In genomic region chr6:51460021-51460360, GRCm38 (mm10) we compare ENCODE assay signal across 16 mouse cellular contexts. TPM values are rescaled to one million over a fixed set of nuclear protein-coding genes. Genes with fewer than 3 reads are reported as not detected.
DNase-seq lines count a peak whose midpoint lies in the region; ATAC-seq and TF ChIP-seq lines count a peak whose summit lies in the region.
"Had no signal": no experiment of that assay in that cellular context is flagged by ENCODE, and none has a peak within 500 bp of the region (broad histone marks: within the 10 kb centered on the region; RNA-seq: fewer than 3 reads in every experiment).

No protein-coding gene starts in this region.

- H3K27ac ChIP-seq in hindbrain, embryonic 11.5 days (ENCODE audit: low read depth, low read length) = no peak overlapping the region
- H3K27ac ChIP-seq in hindbrain, embryonic 13.5 days = no peak overlapping the region
- no peak overlapping the region for H3K27ac ChIP-seq in midbrain, embryonic 14.5 days (replicated peaks; ENCODE audit: low read depth, low read length)
- H3K27ac ChIP-seq in midbrain, postnatal 0 days (ENCODE audit: low read depth, low read length) = no peak overlapping the region
- H3K27ac ChIP-seq: heart, embryonic 13.5 days; lung, embryonic 15.5 days; midbrain, embryonic 12.5 days; stomach, embryonic 15.5 days had no signal

- no peaks in the 10 kb centered on the region for H3K4me1 ChIP-seq in hindbrain, embryonic 11.5 days (replicated peaks; ENCODE audit: control insufficient read depth, insufficient read depth, low read length)
- H3K4me1 ChIP-seq in hindbrain, embryonic 13.5 days (replicated peaks) = peaks cover 10% of the 10 kb centered on the region
- no peaks in the 10 kb centered on the region for H3K4me1 ChIP-seq in midbrain, embryonic 14.5 days (ENCODE audit: control insufficient read depth, insufficient read depth, low read length)
- no peaks in the 10 kb centered on the region for H3K4me1 ChIP-seq in midbrain, postnatal 0 days (ENCODE audit: insufficient read depth, low read length)
- H3K4me1 ChIP-seq: lung, embryonic 15.5 days; stomach, embryonic 15.5 days had no signal

- no peaks in the 10 kb centered on the region for H3K9me3 ChIP-seq in hindbrain, embryonic 11.5 days (ENCODE audit: control insufficient read depth, low read length)
- H3K9me3 ChIP-seq in hindbrain, embryonic 13.5 days = no peaks in the 10 kb centered on the region
- H3K9me3 ChIP-seq in midbrain, embryonic 14.5 days (ENCODE audit: control insufficient read depth, low read length) = no peaks in the 10 kb centered on the region
- no peaks in the 10 kb centered on the region for H3K9me3 ChIP-seq in midbrain, postnatal 0 days (ENCODE audit: low read length)
- H3K9me3 ChIP-seq: heart, embryonic 13.5 days; lung, embryonic 15.5 days; midbrain, embryonic 12.5 days; stomach, embryonic 15.5 days had no signal

- no peak overlapping the region for H3K9ac ChIP-seq in hindbrain, embryonic 11.5 days (ENCODE audit: low read depth, low read length)
- H3K9ac ChIP-seq in hindbrain, embryonic 13.5 days = no peak overlapping the region
- no peak overlapping the region for H3K9ac ChIP-seq in midbrain, embryonic 14.5 days (replicated peaks; ENCODE audit: low read length)
- no peak overlapping the region for H3K9ac ChIP-seq in midbrain, postnatal 0 days (replicated peaks; ENCODE audit: low read length, poor library complexity, severe bottlenecking)
- H3K9ac ChIP-seq: heart, embryonic 13.5 days; lung, embryonic 15.5 days; midbrain, embryonic 12.5 days; stomach, embryonic 15.5 days had no signal

- intact Hi-C loops in heart, postnatal 10 days (cut with DNase I) = no loop called here

- H3K36me3 ChIP-seq in hindbrain, embryonic 11.5 days (ENCODE audit: control insufficient read depth, insufficient read depth, low read length) = peaks cover 11% of the 10 kb centered on the region
- peaks cover 56% of the 10 kb centered on the region for H3K36me3 ChIP-seq in hindbrain, embryonic 13.5 days
- H3K36me3 ChIP-seq in midbrain, embryonic 14.5 days (ENCODE audit: control insufficient read depth, insufficient read depth, low read length) = peaks cover 71% of the 10 kb centered on the region
- peaks cover 32% of the 10 kb centered on the region for H3K36me3 ChIP-seq in midbrain, postnatal 0 days (ENCODE audit: insufficient read depth, low read length)

- DNase-seq in hindbrain, embryonic 11.5 days (ENCODE audit: low spot score) = no peak
- no peak for DNase-seq in midbrain, embryonic 14.5 days
- DNase-seq in midbrain, postnatal 0 days (ENCODE audit: low spot score) = no peak
- peak; percentile 40 for DNase-seq in embryo, embryonic 10.5 days (ENCODE audit: low spot score)
- peak; percentile 26 for DNase-seq in yolk sac, embryonic 10.5 days (ENCODE audit: low spot score)
- no peak for DNase-seq in heart, postnatal 10 days
- DNase-seq: cerebellum, adult 11 months; kidney, postnatal 14 days; right cerebral cortex, postnatal 25 days; thymus, postnatal 25 days had no signal

- TF ChIP-seq CTCF in midbrain, postnatal 0 days (IDR thresholded peaks at IDR 0.05) = no peak

- no peak overlapping the region for H3K4me3 ChIP-seq in hindbrain, embryonic 11.5 days (ENCODE audit: low read depth, low read length)
- no peak overlapping the region for H3K4me3 ChIP-seq in hindbrain, embryonic 13.5 days
- no peak overlapping the region for H3K4me3 ChIP-seq in midbrain, embryonic 14.5 days (replicated peaks; ENCODE audit: low read depth, low read length)
- no peak overlapping the region for H3K4me3 ChIP-seq in midbrain, postnatal 0 days (ENCODE audit: low read depth, low read length)
- H3K4me3 ChIP-seq: heart, embryonic 13.5 days; lung, embryonic 15.5 days; midbrain, embryonic 12.5 days; stomach, embryonic 15.5 days had no signal

- 79% methylated on average over 4 of the region's 4 CpGs for WGBS in hindbrain, embryonic 11.5 days
- 77% methylated on average over 4 of the region's 4 CpGs for WGBS in hindbrain, embryonic 13.5 days
- 83% methylated on average over 4 of the region's 4 CpGs for WGBS in midbrain, embryonic 14.5 days
- WGBS in midbrain, postnatal 0 days = 83% methylated on average over 4 of the region's 4 CpGs

- no peaks in the 10 kb centered on the region for H3K27me3 ChIP-seq in hindbrain, embryonic 11.5 days (ENCODE audit: control insufficient read depth, insufficient read depth, low read length)
- no peaks in the 10 kb centered on the region for H3K27me3 ChIP-seq in hindbrain, embryonic 13.5 days
- H3K27me3 ChIP-seq in midbrain, embryonic 14.5 days (ENCODE audit: control insufficient read depth, insufficient read depth, low read length) = no peaks in the 10 kb centered on the region
- H3K27me3 ChIP-seq in midbrain, postnatal 0 days (ENCODE audit: insufficient read depth, low read length) = no peaks in the 10 kb centered on the region
- H3K27me3 ChIP-seq: heart, embryonic 13.5 days; lung, embryonic 15.5 days; midbrain, embryonic 12.5 days; stomach, embryonic 15.5 days had no signal

- ATAC-seq in hindbrain, embryonic 11.5 days (ENCODE audit: low FRiP score) = 0 out of 2 replicates have a peak, but pooled peaks have one; percentile 15
- ATAC-seq in hindbrain, embryonic 13.5 days (ENCODE audit: low FRiP score) = no peak
- ATAC-seq in midbrain, embryonic 14.5 days (ENCODE audit: low FRiP score, low TSS enrichment) = peak; percentile 4; the same call in 1 of the 2 replicates
- ATAC-seq in midbrain, postnatal 0 days (ENCODE audit: low FRiP score) = no peak

- H3K4me2 ChIP-seq in hindbrain, embryonic 11.5 days (replicated peaks; ENCODE audit: low read depth, low read length) = no peak overlapping the region
- no peak overlapping the region for H3K4me2 ChIP-seq in hindbrain, embryonic 13.5 days
- H3K4me2 ChIP-seq in midbrain, embryonic 14.5 days (ENCODE audit: low read length) = no peak overlapping the region
- H3K4me2 ChIP-seq in midbrain, postnatal 0 days (ENCODE audit: low read depth, low read length, poor library complexity, severe bottlenecking) = no peak overlapping the region
- H3K4me2 ChIP-seq: heart, embryonic 13.5 days; lung, embryonic 15.5 days; midbrain, embryonic 12.5 days; stomach, embryonic 15.5 days had no signal

RNA-seq across cellular contexts. Expression of gene Hnrnpa2b1, which starts 9.7 kb away (rescaled TPM):
- polyA plus RNA-seq in hindbrain, embryonic 11.5 days (2014; fragmentation: Nextera tagmentation; extraction: Ambion mirVana) = 1,561 and 1,692 TPM in 2 replicates
- 1,784 and 1,810 TPM in 2 replicates for polyA plus RNA-seq in hindbrain, embryonic 13.5 days (2015; fragmentation: Nextera tagmentation; extraction: Ambion mirVana)
- polyA plus RNA-seq in midbrain, embryonic 14.5 days (2014; fragmentation: Nextera tagmentation; extraction: Ambion mirVana) = 859 and 918 TPM in 2 replicates
- 199 and 287 TPM in 2 replicates for total RNA-seq in midbrain, postnatal 0 days (2014; rRNA removed)
- polyA plus RNA-seq in midbrain, postnatal 0 days (2015; fragmentation: Nextera tagmentation; extraction: Ambion mirVana) = 659 and 746 TPM in 2 replicates
- 100 to 1,000 TPM; 510 to 554 TPM for total RNA-seq in heart, postnatal 10 days (2021)

RNA-seq across cellular contexts. Expression of gene Cbx3, which starts 10.2 kb away (rescaled TPM):
- 660 and 672 TPM in 2 replicates for polyA plus RNA-seq in hindbrain, embryonic 11.5 days (2014; fragmentation: Nextera tagmentation; extraction: Ambion mirVana)
- polyA plus RNA-seq in hindbrain, embryonic 13.5 days (2015; fragmentation: Nextera tagmentation; extraction: Ambion mirVana) = 517 TPM in 2 replicates
- polyA plus RNA-seq in midbrain, embryonic 14.5 days (2014; fragmentation: Nextera tagmentation; extraction: Ambion mirVana) = 518 and 525 TPM in 2 replicates
- total RNA-seq in midbrain, postnatal 0 days (2014; rRNA removed) = 129 and 138 TPM in 2 replicates
- polyA plus RNA-seq in midbrain, postnatal 0 days (2015; fragmentation: Nextera tagmentation; extraction: Ambion mirVana) = 485 and 535 TPM in 2 replicates
- total RNA-seq in heart, postnatal 10 days (2021) = 100 to 1,000 TPM; 113 to 126 TPM

RNA-seq across cellular contexts. Expression of gene Nfe2l3, which starts 27.5 kb away (rescaled TPM):
- polyA plus RNA-seq in hindbrain, embryonic 11.5 days (2014; fragmentation: Nextera tagmentation; extraction: Ambion mirVana) = 2.6 and 2.7 TPM in 2 replicates
- 4.0 and 5.0 TPM in 2 replicates for polyA plus RNA-seq in hindbrain, embryonic 13.5 days (2015; fragmentation: Nextera tagmentation; extraction: Ambion mirVana)
- 8.2 and 9.0 TPM in 2 replicates for polyA plus RNA-seq in midbrain, embryonic 14.5 days (2014; fragmentation: Nextera tagmentation; extraction: Ambion mirVana)
- total RNA-seq in midbrain, postnatal 0 days (2014; rRNA removed) = 12.6 and 12.7 TPM in 2 replicates
- 7.3 and 8.3 TPM in 2 replicates for polyA plus RNA-seq in midbrain, postnatal 0 days (2015; fragmentation: Nextera tagmentation; extraction: Ambion mirVana)
- total RNA-seq in heart, postnatal 10 days (2021) = 1 to 10 TPM in 1 of 2 experiments, under 1 TPM in 1; 0.36 to 1.4 TPM
- total RNA-seq: gastrocnemius, adult 8-10 months had no signal

Comparison
In these comparisons a context has a peak if more than half of its experiments do, and no peak if none do; other contexts are left out.
1. ATAC-seq: peak in hindbrain, embryonic 11.5 days (single experiment) and midbrain, embryonic 14.5 days (single experiment); none in hindbrain, embryonic 13.5 days (single experiment) and midbrain, postnatal 0 days (single experiment).
2. DNase-seq: peak in embryo, embryonic 10.5 days (single experiment) and yolk sac, embryonic 10.5 days (single experiment); none in hindbrain, embryonic 11.5 days (single experiment), midbrain, embryonic 14.5 days (single experiment), midbrain, postnatal 0 days (single experiment) and heart, postnatal 10 days (0 of 2).